Mouse (Mus musculus): ENCODE measurements around the gene Capzb. TPM values are rescaled to one million over a fixed set of nuclear protein-coding genes. Genes with fewer than 3 reads are reported as not detected.

Capzb gene
- polyA plus RNA-seq, 1 experiment: 218 TPM

DNA sequence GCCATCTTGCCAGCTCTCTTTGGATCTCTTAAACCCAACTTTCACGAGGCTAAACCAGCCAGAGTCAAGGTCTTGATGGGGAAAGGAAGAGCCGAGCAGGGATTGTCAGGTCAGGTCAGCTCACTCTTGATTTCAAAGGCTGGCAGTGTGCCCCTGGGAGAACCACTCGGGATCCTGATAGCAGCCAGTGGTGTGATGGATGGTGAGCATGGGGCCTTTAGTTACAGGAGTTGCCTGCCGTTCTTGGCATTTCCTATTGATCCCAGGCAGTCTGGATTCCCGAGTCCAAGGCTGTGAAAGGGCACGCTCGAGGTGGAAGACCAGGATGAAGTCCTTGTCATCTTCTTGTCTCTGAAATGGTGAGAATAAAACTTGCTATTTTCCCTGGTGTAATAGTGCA, 9.9 kb downstream of the Capzb start:
- 69% methylated on average over 7 of the region's 7 CpGs for WGBS
- Histone ChIP-seq H3K4me1 (ENCODE audit: control insufficient read depth, insufficient read depth, low read length) (peaks cover 22% of the 10 kb centered on the region), H3K4me3 (ENCODE audit: insufficient read depth, low read depth, low read length) (no peak overlapping the region), H3K27ac (ENCODE audit: insufficient read depth, low read depth, low read length) (no peak overlapping the region)
- TF ChIP-seq POLR2A (IDR thresholded peaks at IDR 0.05; ENCODE audit: insufficient read depth, low read depth, low read length) (no peak), CTCF (IDR thresholded peaks at IDR 0.05; ENCODE audit: insufficient read depth, low read depth, low read length) (no peak)

GRCm38 (mm10) chr4:139203381-139203780, 10.7 kb downstream of the Capzb start:
- Histone ChIP-seq H3K27ac (ENCODE audit: insufficient read depth, low read depth, low read length) (no peak overlapping the region), H3K4me1 (ENCODE audit: control insufficient read depth, insufficient read depth, low read length) (peaks cover 23% of the 10 kb centered on the region), H3K4me3 (ENCODE audit: insufficient read depth, low read depth, low read length) (no peak overlapping the region)
- TF ChIP-seq POLR2A (IDR thresholded peaks at IDR 0.05; ENCODE audit: insufficient read depth, low read depth, low read length) (no peak), CTCF (IDR thresholded peaks at IDR 0.05; ENCODE audit: insufficient read depth, low read depth, low read length) (no peak)
- 57% methylated on average over 2 of the region's 2 CpGs for WGBS

DNA sequence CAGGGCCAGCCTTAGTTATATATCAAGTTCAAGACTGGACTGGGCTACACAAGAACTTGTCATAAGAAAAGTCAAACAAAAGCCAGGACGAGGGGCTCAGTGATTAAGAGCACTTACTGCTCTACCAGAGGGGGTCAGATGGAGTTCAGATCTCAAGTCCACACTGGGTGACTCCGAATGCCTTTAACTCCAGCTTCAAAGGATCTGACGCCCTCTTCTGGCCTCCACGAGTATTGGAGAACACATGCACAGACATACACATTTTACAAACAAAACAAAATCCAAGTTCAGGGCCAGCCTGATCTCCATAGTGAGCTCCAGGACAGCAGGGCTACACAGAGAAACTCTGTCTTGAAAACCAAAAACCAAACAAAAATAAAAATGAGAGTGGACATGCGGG, 13.1 kb downstream of the Capzb start:
- WGBS: 67% methylated on average over 5 of the region's 5 CpGs
- Histone ChIP-seq H3K27ac (ENCODE audit: insufficient read depth, low read depth, low read length) (no peak overlapping the region), H3K4me1 (ENCODE audit: control insufficient read depth, insufficient read depth, low read length) (peaks cover 39% of the 10 kb centered on the region), H3K4me3 (ENCODE audit: insufficient read depth, low read depth, low read length) (no peak overlapping the region)
- TF ChIP-seq CTCF (IDR thresholded peaks at IDR 0.05; ENCODE audit: insufficient read depth, low read depth, low read length) (no peak), POLR2A (IDR thresholded peaks at IDR 0.05; ENCODE audit: insufficient read depth, low read depth, low read length) (no peak)

- Histone ChIP-seq H3K4me1 (ENCODE audit: control insufficient read depth, insufficient read depth, low read length) (peaks cover 36% of the 10 kb centered on the region), H3K4me3 (ENCODE audit: insufficient read depth, low read depth, low read length) (no peak overlapping the region), H3K27ac (ENCODE audit: insufficient read depth, low read depth, low read length) (no peak overlapping the region)
- no peak for TF ChIP-seq CTCF (IDR thresholded peaks at IDR 0.05; ENCODE audit: insufficient read depth, low read depth, low read length)
- no peak for TF ChIP-seq POLR2A (IDR thresholded peaks at IDR 0.05; ENCODE audit: insufficient read depth, low read depth, low read length)
- 77% methylated on average over 8 of the region's 8 CpGs for WGBS
These were observed 13.8 kb downstream of the Capzb start for GRCm38 (mm10) chr4:139206353-139207045.

GRCm38 (mm10) chr4:139208236-139209129, 15.8 kb downstream of the Capzb start:
- Histone ChIP-seq H3K4me1 (ENCODE audit: control insufficient read depth, insufficient read depth, low read length) (peaks cover 41% of the 10 kb centered on the region), H3K27ac (ENCODE audit: insufficient read depth, low read depth, low read length) (no peak overlapping the region), H3K4me3 (ENCODE audit: insufficient read depth, low read depth, low read length) (no peak overlapping the region)
- WGBS: 51% methylated on average over 9 of the region's 9 CpGs
- TF ChIP-seq CTCF (IDR thresholded peaks at IDR 0.05; ENCODE audit: insufficient read depth, low read depth, low read length) (no peak), POLR2A (IDR thresholded peaks at IDR 0.05; ENCODE audit: insufficient read depth, low read depth, low read length) (no peak)

DNA sequence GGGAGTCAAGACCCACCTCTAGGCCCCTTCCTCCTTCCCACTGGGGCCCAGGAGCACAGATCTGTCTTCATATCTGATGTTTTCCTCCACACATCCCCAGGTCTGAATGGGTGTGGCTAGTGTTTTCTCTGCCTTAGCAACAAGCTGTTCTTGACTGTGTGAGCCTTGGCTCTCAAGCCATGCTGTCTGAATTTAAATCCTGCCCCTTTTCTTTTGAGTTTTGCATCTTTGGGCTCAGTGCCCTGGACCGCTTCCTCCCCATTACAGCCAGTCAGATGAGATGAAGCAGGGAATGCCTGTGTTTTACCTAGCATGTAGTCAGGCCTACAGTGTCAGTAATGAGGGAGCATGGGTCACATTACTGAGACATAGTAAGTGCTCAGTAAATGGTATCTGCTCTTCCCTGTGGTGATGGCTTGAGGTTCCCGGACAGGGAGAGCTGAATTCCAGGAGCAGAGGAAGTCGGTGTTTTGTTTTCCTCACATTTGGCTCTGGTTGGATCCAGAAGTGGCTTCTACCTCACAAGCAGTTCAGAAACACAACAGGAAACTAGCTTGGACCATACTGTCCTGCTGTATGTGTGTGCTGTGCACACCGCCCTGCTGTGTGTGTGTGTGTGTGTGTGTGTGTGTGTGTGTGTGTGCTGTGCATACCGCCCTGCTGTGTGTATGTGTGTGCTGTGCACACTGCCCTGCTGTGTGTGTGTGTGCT, 16.6 kb downstream of the Capzb start:
- peaks cover 48% of the 10 kb centered on the region for H3K4me1 ChIP-seq (ENCODE audit: control insufficient read depth, insufficient read depth, low read length)
- H3K4me3 ChIP-seq (ENCODE audit: insufficient read depth, low read depth, low read length): no peak overlapping the region
- TF ChIP-seq POLR2A (IDR thresholded peaks at IDR 0.05; ENCODE audit: insufficient read depth, low read depth, low read length) (no peak), CTCF (IDR thresholded peaks at IDR 0.05; ENCODE audit: insufficient read depth, low read depth, low read length) (no peak)
- 0 out of 2 replicates have a peak overlapping the region, but pooled peaks have one; percentile 4 for H3K27ac ChIP-seq (ENCODE audit: insufficient read depth, low read depth, low read length)
- 73% methylated on average over 5 of the region's 5 CpGs for WGBS

DNA sequence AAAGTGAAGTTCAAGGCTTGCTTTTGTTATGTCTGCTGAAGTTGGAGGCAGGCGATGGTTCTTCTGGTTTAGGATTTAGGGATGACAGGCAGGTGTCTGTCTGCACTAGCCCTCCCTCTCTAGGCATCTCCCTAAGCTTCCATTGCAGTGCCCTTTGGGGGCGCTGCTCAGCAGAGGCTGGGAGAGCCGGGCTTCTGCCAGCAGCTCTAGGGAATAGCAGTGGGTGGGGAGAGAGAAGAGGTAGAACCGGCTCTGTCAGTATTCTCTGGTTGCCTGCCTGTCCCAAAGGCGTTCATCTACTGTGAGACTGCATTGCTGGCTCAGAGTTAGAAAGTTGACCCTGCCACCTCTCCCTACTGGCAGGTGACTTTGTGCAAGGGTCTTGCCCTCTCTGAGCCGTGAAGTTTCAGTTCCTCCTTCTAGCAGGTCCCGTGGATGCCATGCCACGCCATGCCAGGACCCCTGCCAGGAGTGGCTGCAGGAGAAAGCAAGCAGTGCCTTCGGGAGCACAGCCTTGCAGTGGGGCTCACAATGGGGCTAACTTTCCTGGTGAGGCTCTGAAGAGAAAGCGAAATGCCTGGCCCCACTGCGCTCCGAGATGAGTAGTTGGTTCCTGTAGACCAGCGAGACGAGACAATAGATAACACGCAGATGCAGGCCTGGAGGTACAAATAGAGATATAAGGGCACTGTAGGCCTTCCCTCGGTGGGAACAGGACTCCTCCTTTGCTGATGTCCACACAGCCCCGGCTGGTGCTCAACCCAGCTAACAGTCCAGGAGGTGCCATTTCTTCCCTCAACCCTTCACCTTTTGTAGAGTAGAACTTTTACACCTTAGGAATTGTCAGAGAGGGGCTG, 19.5 kb downstream of the Capzb start:
- TF ChIP-seq CTCF (IDR thresholded peaks at IDR 0.05; ENCODE audit: insufficient read depth, low read depth, low read length): no peak
- TF ChIP-seq POLR2A (IDR thresholded peaks at IDR 0.05; ENCODE audit: insufficient read depth, low read depth, low read length): no peak
- H3K4me1 ChIP-seq (ENCODE audit: control insufficient read depth, insufficient read depth, low read length): peaks cover 68% of the 10 kb centered on the region

GRCm38 (mm10) chr4:139213086-139213485, 20.4 kb downstream of the Capzb start:
- H3K4me3 ChIP-seq (ENCODE audit: insufficient read depth, low read depth, low read length): no peak overlapping the region
- TF ChIP-seq CTCF (IDR thresholded peaks at IDR 0.05; ENCODE audit: insufficient read depth, low read depth, low read length): no peak
- TF ChIP-seq POLR2A (IDR thresholded peaks at IDR 0.05; ENCODE audit: insufficient read depth, low read depth, low read length): no peak
- WGBS: 81% methylated on average over 10 of the region's 10 CpGs
- H3K4me1 ChIP-seq (ENCODE audit: control insufficient read depth, insufficient read depth, low read length): peaks cover 70% of the 10 kb centered on the region
- H3K27ac ChIP-seq (ENCODE audit: insufficient read depth, low read depth, low read length): no peak overlapping the region

More for the DNA sequence above, 19.5 kb downstream of the Capzb start:
- Histone ChIP-seq H3K27ac (ENCODE audit: insufficient read depth, low read depth, low read length) (no peak overlapping the region), H3K4me3 (ENCODE audit: insufficient read depth, low read depth, low read length) (no peak overlapping the region)
- 59% methylated on average over 17 of the region's 17 CpGs for WGBS

Measured in olfactory bulb, adult 2 months (tissue).